Mouse (Mus musculus) 416B (cell line): ENCODE results near the gene Fasn.
A peak's percentile ranks its signal among the peaks of the same experiment; 100 is the strongest.

Experiments used
- DNase-seq: peaks from one replicate; pipeline ENCODE4 v3.0.0; 2011; ENCODE audit warnings: low read depth

Fasn gene

DNA sequence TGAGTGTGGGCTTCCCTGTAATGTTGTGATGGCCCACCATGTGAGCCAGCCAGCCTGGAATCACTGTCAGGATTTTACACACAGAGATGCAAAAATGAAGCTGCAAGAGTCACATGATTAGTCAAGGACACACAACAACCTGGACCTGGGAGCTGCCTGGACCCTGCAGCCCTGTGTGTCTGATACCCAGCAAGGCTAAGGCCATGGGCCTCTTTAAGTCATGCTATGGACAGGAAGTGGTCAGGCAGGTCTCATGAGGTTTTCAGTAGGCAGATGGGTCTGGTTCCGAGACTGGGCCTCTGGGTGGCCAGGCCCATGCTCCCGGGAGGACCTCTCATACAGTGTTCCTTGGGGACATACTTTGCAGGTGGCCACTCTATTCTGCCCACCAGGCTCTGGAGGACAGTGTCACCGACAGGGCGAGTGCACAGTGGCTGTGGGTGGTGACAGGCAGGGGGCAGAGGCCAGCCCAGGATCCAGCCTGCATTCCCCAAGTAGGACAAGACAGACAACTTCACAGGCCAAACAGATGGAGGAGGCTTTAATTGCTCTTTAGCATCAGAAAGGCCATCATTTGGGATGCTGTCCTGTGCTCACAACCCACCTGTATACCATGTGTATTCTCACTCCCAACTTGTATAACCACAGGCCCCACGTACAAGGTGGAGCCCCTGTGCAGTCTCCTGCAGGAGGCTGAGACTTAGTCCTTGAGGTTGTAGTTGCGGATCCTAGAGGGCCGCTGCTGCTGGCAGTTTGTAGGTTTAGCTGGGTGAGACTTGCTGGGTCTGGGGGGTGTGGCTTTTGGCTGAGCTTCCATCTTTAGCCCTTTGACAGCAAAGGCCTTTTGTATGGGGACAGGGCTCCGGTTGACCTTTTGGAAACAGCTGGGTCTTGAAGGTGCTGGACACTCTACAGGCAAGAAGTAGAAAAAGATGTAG lies 1.9 kb upstream of the Fasn start:
- no peak for DNase-seq

DNA sequence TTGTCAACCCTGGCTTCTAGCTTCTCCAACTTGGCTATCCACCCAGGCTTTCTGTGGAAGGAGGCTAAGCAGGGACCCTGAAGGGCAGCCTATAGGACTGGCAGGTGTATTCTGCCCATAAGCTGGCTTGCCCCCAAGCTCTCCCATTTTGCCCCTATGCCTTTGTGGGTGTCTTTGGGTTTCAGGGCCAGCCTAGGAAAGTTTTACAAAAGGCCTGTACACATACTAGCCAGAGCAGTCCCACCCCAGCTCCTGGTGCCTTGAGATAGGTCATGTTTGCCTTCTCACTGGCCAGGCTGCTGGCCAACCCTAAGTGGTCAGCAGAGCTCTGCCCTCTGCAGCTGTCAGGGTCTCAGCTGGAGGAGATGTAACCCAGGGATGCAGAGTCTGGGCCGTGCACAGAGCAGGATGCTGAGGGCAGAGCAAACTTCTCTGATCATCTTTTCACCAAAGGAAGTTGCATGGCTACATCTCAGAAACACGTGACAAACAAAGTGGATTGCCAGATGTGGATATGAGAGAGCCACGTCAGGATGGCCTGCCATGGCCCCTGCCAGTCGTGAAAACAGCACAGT lies 1.0 kb upstream of the Fasn start:
- no peak for DNase-seq

DNA sequence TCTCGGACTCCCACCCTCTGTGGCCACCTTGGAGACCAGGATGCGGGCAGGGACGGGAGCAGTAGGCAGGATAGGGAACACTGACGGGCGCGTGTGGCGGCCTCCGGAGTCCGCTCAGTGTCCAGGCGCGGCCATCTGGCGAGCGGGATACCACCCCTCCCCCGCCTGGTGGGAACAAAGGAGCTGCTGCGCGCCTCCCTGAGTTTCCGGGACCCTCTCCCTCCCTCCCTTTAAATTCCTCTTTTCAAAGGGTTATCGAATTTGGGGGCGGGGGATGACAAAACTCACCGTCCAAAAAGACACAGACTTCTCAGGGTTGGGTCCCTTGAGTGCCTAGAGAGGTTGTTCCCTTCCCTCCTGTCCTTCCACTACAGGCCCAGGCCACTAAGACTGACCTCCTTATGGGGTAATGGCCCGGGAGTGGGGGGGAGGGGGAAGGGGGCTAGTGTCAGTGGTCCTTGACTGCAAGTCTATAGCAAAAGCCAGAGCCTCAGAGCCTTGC lies 491 bp upstream of the Fasn start:
- no peak for DNase-seq

DNA sequence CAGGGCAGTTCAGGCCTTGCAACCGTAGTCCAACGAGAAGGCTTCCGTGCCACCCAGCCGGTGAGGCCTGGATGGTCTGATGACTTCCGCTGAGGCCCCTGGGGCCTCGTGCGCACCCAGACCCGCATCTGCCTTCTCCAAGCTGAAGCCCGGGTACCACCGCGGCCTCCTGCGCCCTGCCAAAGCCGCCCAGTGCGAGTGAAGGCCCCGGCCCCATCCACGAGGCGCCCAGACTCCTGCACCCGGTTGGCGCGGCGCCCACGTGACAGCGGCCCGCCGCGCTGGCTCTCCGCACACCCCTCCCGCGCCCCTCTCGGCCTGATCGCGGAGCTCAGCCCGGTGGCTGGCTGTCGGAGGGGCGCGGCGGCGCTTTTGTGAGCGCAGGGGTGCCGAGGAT lies 798 bp downstream of the Fasn start:
- no peak for DNase-seq

DNA sequence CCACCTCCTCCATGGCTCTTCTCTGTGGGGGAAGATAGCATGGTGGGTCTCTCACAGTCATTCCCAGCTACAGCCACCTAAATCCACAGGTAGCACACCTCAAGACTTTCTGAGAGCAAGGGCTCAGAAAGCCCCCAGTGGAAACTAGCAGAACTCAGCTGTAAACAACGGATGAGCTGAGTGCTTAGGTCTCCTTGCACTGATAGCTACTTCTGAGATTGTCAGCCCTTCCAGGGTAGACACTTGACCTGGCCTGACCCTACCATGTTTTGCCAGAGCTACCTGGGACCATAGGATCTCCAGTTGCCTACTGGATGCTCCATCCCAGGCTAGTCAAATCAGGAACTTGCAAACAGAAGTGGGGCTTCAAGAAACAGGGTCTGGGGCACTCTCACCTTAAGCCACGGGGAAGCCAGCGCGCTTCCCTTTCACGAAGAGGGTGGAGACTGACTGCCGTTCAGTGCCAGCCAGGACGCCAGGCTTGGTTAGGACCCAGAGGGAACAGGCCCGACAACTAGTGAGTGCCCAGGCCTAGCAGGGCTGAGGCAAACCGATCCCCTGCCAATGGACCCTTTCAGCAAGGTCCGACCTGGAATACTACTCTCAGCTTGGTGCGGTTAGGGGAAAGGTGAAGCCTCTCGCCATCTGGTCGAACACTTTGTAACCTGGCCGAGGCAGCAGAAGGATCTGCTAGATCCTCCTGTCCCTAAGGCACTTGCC lies 1.4 kb downstream of the Fasn start:
- DNase-seq, result peak; percentile 40

GRCm38 (mm10) chr11:120822321-120822720 lies 2.0 kb downstream of the Fasn start:
- no peak for DNase-seq

- DNase-seq, result no peak
Measured at GRCm38 (mm10) chr11:120821076-120821922, 3.0 kb downstream of the Fasn start.

DNA sequence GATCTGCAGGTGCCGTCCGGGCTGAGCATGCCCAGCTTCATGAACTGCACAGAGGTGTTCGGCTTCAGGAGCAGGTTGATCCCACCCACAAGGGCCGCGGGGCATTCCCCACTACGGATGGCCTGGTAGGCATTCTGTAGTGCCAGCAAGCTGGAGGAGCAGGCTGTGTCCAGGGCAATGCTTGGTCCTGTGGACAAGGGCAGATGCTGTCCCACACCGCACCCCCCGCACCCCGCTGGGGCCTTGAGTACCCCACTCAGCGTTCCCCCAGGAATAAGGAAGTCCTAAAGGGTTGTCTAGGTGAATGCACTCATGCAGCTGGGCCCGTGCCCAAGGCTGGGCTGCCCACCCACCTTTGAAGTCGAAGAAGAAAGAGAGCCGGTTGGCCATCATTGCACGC lies 3.8 kb downstream of the Fasn start:
- no peak for DNase-seq

DNA sequence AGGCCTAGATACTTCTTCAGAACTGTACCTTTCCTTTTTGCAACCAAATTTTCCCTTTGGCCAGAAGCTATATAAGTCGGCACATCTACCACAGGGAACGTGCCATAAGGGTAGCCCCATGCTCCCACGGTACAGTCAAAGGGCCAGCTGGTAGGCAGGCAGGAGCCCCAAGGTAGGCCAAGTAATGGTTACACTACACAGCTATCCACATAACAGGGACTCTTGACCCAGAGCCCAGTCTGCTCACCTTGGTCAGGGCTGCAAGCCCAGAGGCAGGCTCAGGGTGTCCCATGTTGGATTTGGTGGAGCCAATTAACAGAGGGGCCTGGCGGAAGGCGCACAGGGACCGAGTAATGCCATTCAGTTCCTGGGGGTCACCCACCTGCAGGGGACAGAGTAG lies 4.8 kb downstream of the Fasn start:
- no peak for DNase-seq

DNA sequence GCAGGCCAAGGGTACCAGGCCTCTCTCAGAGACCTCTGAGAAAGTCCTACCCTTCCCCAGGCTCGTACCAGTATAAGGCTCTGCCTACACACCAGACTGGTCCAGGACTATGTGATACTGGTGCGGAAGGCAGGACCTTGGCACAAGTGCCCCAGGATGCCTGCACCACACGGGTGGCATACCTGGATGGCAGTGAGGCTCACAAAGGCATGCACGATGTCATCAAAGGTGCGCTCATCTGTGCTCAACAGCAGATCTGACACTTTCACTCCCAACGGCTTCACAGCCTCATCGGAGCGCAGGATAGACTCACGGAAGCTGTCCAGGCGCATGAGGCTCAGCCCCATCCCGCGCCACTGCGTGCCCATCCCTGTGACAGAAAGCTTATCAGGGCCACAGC lies 6.1 kb downstream of the Fasn start:
- no peak for DNase-seq

- no peak for DNase-seq
Measured at GRCm38 (mm10) chr11:120817358-120817757, 7.0 kb downstream of the Fasn start.

DNA sequence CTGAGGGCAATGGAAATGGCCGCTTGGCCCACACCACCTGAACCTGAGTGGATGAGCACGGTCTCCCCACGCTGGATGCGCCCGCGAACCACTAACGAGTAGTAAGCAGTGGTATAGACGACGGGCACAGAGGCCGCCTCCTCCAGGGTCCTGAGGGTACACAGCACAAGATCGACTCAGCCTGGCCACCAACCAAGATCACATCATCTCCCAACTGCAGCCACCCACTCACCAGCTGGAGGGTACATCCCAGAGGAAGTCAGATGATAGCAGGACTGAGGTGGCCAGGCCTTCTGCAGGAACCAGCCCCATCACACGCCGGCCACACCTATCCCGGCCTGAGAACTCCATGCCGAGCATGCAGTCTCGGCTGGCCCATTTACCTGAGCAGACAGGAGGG lies 12.3 kb downstream of the Fasn start:
- no peak for DNase-seq

DNA sequence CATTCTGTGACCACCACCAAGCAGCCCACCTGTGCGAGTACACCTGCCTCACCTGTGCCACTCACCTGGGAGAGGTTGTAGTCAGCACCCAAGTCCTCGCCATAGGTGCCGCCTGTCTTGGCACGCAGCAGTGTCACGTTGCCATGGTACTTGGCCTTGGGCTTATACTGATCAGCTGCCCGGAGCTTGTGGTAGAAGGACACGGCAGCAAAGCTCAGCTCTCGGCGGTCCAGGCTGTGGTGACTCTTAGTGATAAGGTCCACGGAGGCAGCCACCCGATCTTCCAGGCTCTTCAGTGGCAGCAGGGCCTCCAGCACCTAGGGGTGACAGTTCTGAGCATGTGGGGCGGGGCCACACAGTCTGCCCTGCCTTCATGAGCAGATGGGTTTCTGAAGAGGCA lies 16.3 kb downstream of the Fasn start:
- no peak for DNase-seq

DNA sequence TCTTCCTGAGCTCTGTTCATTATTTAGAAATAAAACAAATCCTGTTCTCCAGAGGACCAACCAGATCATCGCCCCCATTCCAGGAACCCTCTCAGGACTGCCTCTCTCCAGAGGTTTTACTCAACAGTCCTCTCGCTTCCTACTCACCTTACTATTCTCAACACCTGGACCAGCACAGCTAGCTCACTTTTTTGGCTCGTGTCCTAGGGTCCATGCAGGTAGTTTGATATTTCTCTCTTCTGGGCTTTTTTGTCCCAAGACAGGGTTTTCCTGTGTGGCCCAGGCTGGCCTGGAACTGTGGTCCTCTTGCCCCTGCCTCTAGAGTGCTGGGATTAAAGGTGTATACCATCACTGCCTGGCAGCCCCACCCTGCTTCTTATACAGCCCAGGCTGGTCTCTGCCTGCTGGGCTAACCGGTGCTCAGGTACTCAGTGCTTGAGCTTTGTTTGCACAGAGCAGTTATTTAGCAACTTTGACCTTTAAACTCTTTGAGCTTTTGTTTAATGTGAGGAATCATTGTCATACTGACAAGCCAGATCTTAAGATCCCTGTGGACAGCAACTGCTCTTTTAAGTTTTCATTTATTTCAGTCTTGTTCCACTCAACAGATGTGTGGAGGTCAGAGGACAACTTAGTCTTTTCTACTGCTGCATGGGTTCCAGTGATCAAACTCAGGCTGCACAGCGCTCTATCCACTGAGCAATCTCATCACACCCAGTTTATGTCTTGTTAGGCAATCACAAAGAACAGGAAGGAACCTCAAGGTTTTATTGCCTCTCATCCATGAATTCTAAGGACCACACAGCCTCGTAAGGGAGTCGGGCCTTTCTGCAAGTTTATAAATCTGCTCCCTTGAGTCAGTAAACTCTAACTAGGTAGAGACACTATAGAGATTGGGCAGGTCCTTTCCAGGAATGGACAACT lies 18.7 kb downstream of the Fasn start:
- DNase-seq, result no peak

GRCm38 (mm10) chr11:120804769-120805168 lies 19.6 kb downstream of the Fasn start:
- peak; percentile 26 for DNase-seq

DNA sequence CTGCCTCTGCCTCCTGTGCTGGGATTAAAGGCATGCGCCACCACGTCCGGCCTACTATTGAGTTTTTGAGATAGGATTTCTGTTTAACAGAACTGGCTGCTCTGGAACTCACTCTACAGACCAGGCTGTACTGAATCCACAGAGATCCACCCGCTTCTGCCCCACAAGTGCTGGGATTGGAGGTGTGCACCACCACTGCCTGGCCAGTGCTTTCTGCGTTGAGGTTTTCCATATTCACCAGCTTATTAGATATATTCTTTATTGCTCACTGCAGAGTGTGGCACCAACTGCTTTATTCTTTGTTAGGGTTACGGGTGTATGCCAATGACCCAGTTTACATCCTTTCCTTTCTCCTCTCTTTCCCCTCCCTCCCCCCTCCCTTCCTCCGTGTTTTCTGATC lies 20.1 kb downstream of the Fasn start:
- DNase-seq, result no peak

DNA sequence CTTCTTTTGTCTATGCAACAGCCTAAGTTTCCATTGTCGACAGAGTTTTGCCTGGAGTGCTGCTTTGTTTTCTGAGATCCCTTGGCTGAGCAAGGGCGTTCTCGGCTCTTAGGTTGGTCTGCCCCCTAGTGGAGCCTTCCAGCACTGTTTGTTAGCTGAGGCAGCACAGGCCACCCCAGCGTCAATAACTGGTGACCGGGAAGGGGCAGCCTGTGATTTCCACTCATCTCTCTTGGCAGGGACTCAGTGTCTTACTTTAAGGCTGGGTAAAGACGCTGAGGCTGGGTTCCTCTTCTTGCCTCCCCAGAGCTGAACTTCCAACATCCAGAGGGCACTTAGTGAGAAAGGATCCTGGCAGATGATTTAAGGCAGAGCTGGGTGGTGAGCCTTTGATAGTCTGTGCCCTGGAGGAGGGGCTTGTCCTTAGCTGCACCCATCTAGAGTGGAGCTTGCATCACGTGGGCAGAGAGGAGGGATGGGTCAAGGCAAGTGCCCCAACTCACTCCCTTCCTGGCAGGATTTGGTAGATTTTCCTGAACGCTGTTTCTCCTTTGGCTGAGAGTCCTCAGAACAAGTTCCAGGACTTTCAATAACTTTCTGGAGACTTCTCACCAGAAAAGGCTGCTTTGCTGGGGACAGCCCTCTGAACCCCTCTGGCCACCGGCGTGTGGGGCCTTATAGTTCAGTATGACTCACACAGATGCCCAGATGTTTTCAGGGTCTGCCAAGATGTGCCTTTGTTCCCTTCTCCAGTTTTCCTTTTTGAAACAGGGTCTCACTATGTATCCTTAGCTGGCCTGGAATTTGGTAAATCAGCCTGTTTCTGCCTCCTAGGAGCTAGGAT lies 24.1 kb downstream of the Fasn start:
- DNase-seq, result peak; percentile 90

DNA sequence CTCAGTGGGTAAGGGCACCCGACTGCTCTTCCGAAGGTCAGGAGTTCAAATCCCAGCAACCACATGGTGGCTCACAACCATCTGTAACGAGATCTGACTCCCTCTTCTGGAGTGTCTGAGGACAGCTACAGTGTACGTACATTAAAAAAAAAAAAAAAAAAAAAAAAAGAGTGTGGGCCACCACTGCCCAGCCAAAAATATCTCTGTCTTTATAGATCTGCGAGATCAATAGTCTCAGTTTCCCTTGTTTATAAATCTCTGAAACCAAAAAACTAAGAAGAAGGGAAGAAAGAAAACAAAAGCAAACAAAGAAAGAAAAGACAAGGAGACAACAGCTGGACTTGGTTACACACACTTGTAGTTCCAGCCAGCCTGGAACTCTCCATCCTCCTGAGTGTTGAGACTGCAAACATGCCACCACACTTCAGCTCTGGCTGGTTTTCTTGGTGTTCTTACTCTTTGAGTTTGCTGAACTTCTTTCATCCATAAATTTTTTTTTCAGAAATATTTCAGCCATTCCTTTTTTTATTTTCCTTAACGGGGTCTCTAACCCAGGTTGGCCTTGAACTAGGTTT lies 24.9 kb downstream of the Fasn start:
- DNase-seq, result no peak

GRCm38 (mm10) chr11:120798244-120798643 lies 26.1 kb downstream of the Fasn start:
- peak; percentile 83 for DNase-seq

GRCm38 (mm10) chr11:120796614-120796946 lies 27.8 kb downstream of the Fasn start:
- no peak for DNase-seq
